Mouse (Mus musculus) erythroblast, embryonic 14.5 days (primary cell): ENCODE results near the gene Olfr393.

Source experiments
- GATA1 ChIP-seq: IDR thresholded peaks from 2 replicates; pipeline ENCODE4 v1.6.1; 2012; ENCODE audit warnings: low read length, inconsistent platforms, mixed read lengths
- TAL1 ChIP-seq: IDR thresholded peaks from 3 replicates; pipeline ENCODE4 v1.6.1; 2012; ENCODE audit warnings: low read length, inconsistent platforms, mixed read lengths

GRCm38 (mm10) chr11:73890671-73891070 is 39.4 kb upstream of the Olfr393 start, which contains the start of gene Olfr394:
- TF ChIP-seq GATA1 (no peak), TAL1 (no peak)
